Mouse (Mus musculus) embryonic fibroblast, embryonic 13.5 days (primary cell): ENCODE measurements at regions not wholly inside any gene's neighbourhood (a gene's known extent, or its start where the extent isn't known, plus 50 kb on each side); places are given as distances from the start of the nearest gene placed in this dataset.

ENCODE experiments used
- CTCF ChIP-seq: IDR thresholded peaks from 2 replicates; pipeline ENCODE4 v1.5.1; 2011; ENCODE audit warnings: mild to moderate bottlenecking, control low read depth, low read length, moderate library complexity, borderline replicate concordance; ENCODE audit not compliant: insufficient read depth
- POLR2A ChIP-seq: IDR thresholded peaks from 2 replicates; pipeline ENCODE4 v1.6.1; 2011; ENCODE audit warnings: low read depth, mild to moderate bottlenecking, control low read depth, low read length, moderate library complexity

DNA sequence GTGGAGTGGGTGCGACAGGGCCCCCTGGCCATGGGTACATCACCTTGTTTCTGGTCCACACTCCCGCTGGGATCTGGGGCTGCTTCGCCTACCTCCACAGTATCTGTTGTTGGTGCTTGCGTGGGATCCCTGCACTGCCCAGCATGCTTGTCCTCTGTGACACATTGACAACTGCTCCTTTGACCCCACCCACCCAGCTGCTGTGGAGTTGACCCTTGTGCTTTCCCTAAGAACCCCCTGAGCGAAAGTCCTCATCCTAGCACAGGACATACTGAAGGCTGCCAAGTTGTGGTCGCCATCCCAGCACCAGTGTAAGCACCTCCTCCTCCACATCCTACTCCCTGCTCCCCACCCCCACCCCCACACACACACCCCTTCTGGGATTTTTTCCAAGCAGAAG is 63.6 kb upstream of the Dio3 start:
- no peak for TF ChIP-seq POLR2A
- TF ChIP-seq CTCF = no peak
